Mouse (Mus musculus): ENCODE results near the gene C2. TPM values are rescaled to one million over a fixed set of nuclear protein-coding genes. Genes with fewer than 3 reads are reported as not detected.

Gene C2
- polyA plus RNA-seq, 1 experiment: 10.8 TPM

GRCm38 (mm10) chr17:34899890-34900243, 1.8 kb upstream of the C2 start:
- Histone ChIP-seq H3K27me3 (ENCODE audit: control insufficient read depth, insufficient read depth, low read length, poor library complexity, severe bottlenecking) (no peaks in the 10 kb centered on the region), H3K36me3 (ENCODE audit: control insufficient read depth, insufficient read depth, low read length, poor library complexity, severe bottlenecking) (no peaks in the 10 kb centered on the region), H3K4me1 (ENCODE audit: control insufficient read depth, insufficient read depth, low read length) (no peaks in the 10 kb centered on the region)

DNA sequence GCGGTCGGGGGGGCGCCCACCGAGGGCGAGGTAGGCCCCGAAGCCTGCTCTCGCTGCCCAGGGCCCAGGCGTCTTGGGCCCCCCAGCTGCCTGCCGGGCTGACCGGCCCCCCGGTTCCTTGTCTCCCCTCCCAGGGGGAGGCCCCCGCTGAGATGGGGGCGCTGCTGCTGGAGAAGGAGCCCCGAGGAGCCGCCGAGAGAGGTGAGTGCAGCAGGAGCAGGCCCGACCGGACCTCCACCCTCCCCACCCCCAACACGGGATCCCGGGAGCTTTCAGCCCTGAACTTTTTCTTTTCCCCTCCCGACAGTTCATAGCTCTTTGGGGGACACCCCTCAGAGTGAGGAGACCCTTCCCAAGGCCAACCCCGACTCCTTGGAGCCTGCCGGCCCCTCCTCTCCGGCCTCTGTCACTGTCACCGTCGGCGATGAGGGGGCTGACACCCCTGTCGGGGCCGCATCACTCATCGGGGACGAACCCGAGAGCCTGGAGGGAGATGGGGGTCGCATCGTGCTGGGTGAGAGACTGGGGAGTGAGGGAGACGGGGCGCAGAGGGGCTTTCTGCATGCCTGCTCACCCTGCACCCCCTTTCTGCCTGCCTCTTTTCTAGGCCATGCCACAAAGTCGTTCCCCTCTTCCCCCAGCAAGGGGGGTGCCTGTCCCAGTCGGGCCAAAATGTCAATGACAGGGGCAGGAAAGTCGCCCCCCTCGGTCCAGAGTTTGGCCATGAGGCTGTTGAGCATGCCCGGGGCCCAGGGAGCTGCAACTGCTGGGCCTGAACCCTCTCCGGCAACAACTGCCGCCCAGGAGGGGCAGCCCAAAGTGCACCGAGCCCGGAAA, 1.2 kb upstream of the C2 start:
- H3K27me3 ChIP-seq (ENCODE audit: control insufficient read depth, insufficient read depth, low read length, poor library complexity, severe bottlenecking): no peaks in the 10 kb centered on the region
- TF ChIP-seq CTCF (IDR thresholded peaks at IDR 0.05; ENCODE audit: low read depth, low read length): no peak
- H3K9ac ChIP-seq (ENCODE audit: low read depth, poor library complexity, severe bottlenecking): peak overlapping the region; percentile 94
- no peaks in the 10 kb centered on the region for H3K4me1 ChIP-seq (ENCODE audit: control insufficient read depth, insufficient read depth, low read length)
- no peak overlapping the region for H3K27ac ChIP-seq (ENCODE audit: insufficient read depth, low read length)
- H3K9me3 ChIP-seq (replicated peaks; ENCODE audit: control insufficient read depth, insufficient read depth, low read length, poor library complexity, severe bottlenecking): no peaks in the 10 kb centered on the region
- peak overlapping the region; percentile 56 for H3K4me3 ChIP-seq (ENCODE audit: low read depth, low read length)
- no peaks in the 10 kb centered on the region for H3K36me3 ChIP-seq (ENCODE audit: control insufficient read depth, insufficient read depth, low read length, poor library complexity, severe bottlenecking)

More at GRCm38 (mm10) chr17:34899890-34900243, 1.8 kb upstream of the C2 start:
- no peak overlapping the region for H3K27ac ChIP-seq (ENCODE audit: insufficient read depth, low read length)
- H3K9me3 ChIP-seq (replicated peaks; ENCODE audit: control insufficient read depth, insufficient read depth, low read length, poor library complexity, severe bottlenecking): no peaks in the 10 kb centered on the region
- TF ChIP-seq POLR2A (IDR thresholded peaks at IDR 0.05; ENCODE audit: insufficient read depth, low read length): no peak
- no peak for TF ChIP-seq CTCF (IDR thresholded peaks at IDR 0.05; ENCODE audit: low read depth, low read length)
- TF ChIP-seq EP300 (IDR thresholded peaks at IDR 0.05; ENCODE audit: insufficient read depth, low read depth, low read length): no peak
- peak overlapping the region; percentile 56 for H3K4me3 ChIP-seq (ENCODE audit: low read depth, low read length)
- H3K9ac ChIP-seq (ENCODE audit: low read depth, poor library complexity, severe bottlenecking): peak overlapping the region; percentile 94

- Histone ChIP-seq H3K4me1 (ENCODE audit: control insufficient read depth, insufficient read depth, low read length) (no peaks in the 10 kb centered on the region), H3K9ac (ENCODE audit: low read depth, poor library complexity, severe bottlenecking) (peak overlapping the region; percentile 94)
- TF ChIP-seq POLR2A (IDR thresholded peaks at IDR 0.05; ENCODE audit: insufficient read depth, low read length): no peak
- no peak for TF ChIP-seq EP300 (IDR thresholded peaks at IDR 0.05; ENCODE audit: insufficient read depth, low read depth, low read length)
- no peak for TF ChIP-seq CTCF (IDR thresholded peaks at IDR 0.05; ENCODE audit: low read depth, low read length)
Measured at GRCm38 (mm10) chr17:34898706-34899052, 614 bp upstream of the C2 start.

DNA sequence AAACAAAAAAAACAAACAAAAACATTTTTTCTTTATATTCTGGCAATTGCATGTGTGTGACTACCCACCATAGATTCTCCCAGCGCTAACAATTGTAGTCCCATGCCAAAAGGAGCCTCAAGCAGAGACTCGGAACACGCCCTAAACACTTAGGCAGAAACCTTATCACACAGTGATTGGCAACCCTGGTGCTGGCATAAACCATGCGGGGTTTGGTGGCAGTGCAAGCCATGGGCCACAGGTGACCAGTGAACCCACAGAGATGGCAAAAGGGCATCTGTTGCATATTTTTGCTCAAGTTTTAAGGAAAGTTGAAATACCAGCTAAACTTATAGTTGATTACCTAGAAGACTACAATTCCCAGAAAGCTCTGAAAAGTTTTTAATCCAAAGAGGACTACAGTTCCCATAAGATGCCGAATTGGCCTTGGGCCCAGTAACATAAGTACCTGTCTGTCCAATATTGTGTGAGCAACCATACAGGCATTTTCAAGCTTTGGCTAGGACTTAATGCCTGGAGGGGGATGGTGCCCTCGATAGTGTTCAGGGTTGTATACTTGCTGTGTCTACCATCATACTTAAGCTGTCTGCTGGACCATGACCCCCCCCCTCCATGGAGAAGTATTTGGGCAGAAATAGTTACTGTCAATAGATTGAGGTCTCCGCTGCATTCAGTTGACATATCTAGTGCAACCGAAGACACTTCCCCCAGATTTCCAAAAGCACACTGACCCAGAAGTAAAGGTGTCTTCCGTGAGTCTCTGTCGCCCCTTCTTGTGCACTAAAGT, 499 bp downstream of the C2 start:
- TF ChIP-seq EP300 (IDR thresholded peaks at IDR 0.05; ENCODE audit: insufficient read depth, low read depth, low read length) (no peak), CTCF (IDR thresholded peaks at IDR 0.05; ENCODE audit: low read depth, low read length) (no peak), POLR2A (IDR thresholded peaks at IDR 0.05; ENCODE audit: insufficient read depth, low read length) (no peak)
- Histone ChIP-seq H3K4me1 (ENCODE audit: control insufficient read depth, insufficient read depth, low read length) (peaks cover 2% of the 10 kb centered on the region), H3K4me3 (ENCODE audit: low read depth, low read length) (peak overlapping the region; percentile 96)

More at GRCm38 (mm10) chr17:34898706-34899052, 614 bp upstream of the C2 start:
- H3K36me3 ChIP-seq (ENCODE audit: control insufficient read depth, insufficient read depth, low read length, poor library complexity, severe bottlenecking): no peaks in the 10 kb centered on the region
- H3K9me3 ChIP-seq (replicated peaks; ENCODE audit: control insufficient read depth, insufficient read depth, low read length, poor library complexity, severe bottlenecking): no peaks in the 10 kb centered on the region
- peak overlapping the region; percentile 96 for H3K4me3 ChIP-seq (ENCODE audit: low read depth, low read length)
- H3K27me3 ChIP-seq (ENCODE audit: control insufficient read depth, insufficient read depth, low read length, poor library complexity, severe bottlenecking): no peaks in the 10 kb centered on the region
- H3K27ac ChIP-seq (ENCODE audit: insufficient read depth, low read length): no peak overlapping the region

GRCm38 (mm10) chr17:34896366-34896765, 1.7 kb downstream of the C2 start:
- Histone ChIP-seq H3K9ac (ENCODE audit: low read depth, poor library complexity, severe bottlenecking) (no peak overlapping the region), H3K36me3 (ENCODE audit: control insufficient read depth, insufficient read depth, low read length, poor library complexity, severe bottlenecking) (no peaks in the 10 kb centered on the region), H3K4me3 (ENCODE audit: low read depth, low read length) (peak overlapping the region; percentile 7; the same call in 1 of the 2 replicates), H3K4me1 (ENCODE audit: control insufficient read depth, insufficient read depth, low read length) (peaks cover 2% of the 10 kb centered on the region), H3K27me3 (ENCODE audit: control insufficient read depth, insufficient read depth, low read length, poor library complexity, severe bottlenecking) (no peaks in the 10 kb centered on the region), H3K27ac (ENCODE audit: insufficient read depth, low read length) (no peak overlapping the region), H3K9me3 (replicated peaks; ENCODE audit: control insufficient read depth, insufficient read depth, low read length, poor library complexity, severe bottlenecking) (no peaks in the 10 kb centered on the region)
- TF ChIP-seq CTCF (IDR thresholded peaks at IDR 0.05; ENCODE audit: low read depth, low read length) (no peak), POLR2A (IDR thresholded peaks at IDR 0.05; ENCODE audit: insufficient read depth, low read length) (peak; percentile 14)

More for the DNA sequence above, 499 bp downstream of the C2 start:
- Histone ChIP-seq H3K9ac (ENCODE audit: low read depth, poor library complexity, severe bottlenecking) (peak overlapping the region; percentile 94), H3K27ac (ENCODE audit: insufficient read depth, low read length) (peak overlapping the region; percentile 7), H3K27me3 (ENCODE audit: control insufficient read depth, insufficient read depth, low read length, poor library complexity, severe bottlenecking) (no peaks in the 10 kb centered on the region), H3K36me3 (ENCODE audit: control insufficient read depth, insufficient read depth, low read length, poor library complexity, severe bottlenecking) (no peaks in the 10 kb centered on the region), H3K9me3 (replicated peaks; ENCODE audit: control insufficient read depth, insufficient read depth, low read length, poor library complexity, severe bottlenecking) (no peaks in the 10 kb centered on the region)

DNA sequence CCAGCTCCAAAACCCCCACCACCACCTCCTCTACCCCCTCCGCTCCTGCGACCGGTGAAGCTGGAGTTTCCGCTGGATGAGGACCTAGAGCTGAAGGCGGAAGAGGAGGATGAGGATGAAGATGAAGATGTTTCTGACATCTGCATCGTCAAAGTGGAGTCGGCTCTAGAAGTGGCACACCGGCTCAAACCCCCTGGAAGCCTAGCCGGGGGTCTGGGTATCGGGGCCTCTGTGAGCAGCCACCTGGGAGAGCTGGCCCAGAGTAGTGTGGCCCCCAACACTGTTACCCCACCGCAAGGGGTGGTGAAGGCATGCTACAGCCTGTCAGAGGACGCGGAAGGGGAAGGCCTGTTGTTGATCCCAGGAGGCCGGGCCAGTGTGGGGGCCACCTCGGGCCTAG, 2.3 kb downstream of the C2 start:
- no peak overlapping the region for H3K27ac ChIP-seq (ENCODE audit: insufficient read depth, low read length)
- peaks cover 2% of the 10 kb centered on the region for H3K4me1 ChIP-seq (ENCODE audit: control insufficient read depth, insufficient read depth, low read length)

More for the DNA sequence above, 2.3 kb downstream of the C2 start:
- no peaks in the 10 kb centered on the region for H3K36me3 ChIP-seq (ENCODE audit: control insufficient read depth, insufficient read depth, low read length, poor library complexity, severe bottlenecking)
- peak overlapping the region; percentile 59 for H3K4me3 ChIP-seq (ENCODE audit: low read depth, low read length)
- H3K9ac ChIP-seq (ENCODE audit: low read depth, poor library complexity, severe bottlenecking): no peak overlapping the region
- TF ChIP-seq EP300 (IDR thresholded peaks at IDR 0.05; ENCODE audit: insufficient read depth, low read depth, low read length) (no peak), CTCF (IDR thresholded peaks at IDR 0.05; ENCODE audit: low read depth, low read length) (no peak), POLR2A (IDR thresholded peaks at IDR 0.05; ENCODE audit: insufficient read depth, low read length) (no peak)
- H3K27me3 ChIP-seq (ENCODE audit: control insufficient read depth, insufficient read depth, low read length, poor library complexity, severe bottlenecking): no peaks in the 10 kb centered on the region
- no peaks in the 10 kb centered on the region for H3K9me3 ChIP-seq (replicated peaks; ENCODE audit: control insufficient read depth, insufficient read depth, low read length, poor library complexity, severe bottlenecking)

Data from ES-Bruce4 (cell line).